Mouse (Mus musculus) forebrain, embryonic 11.5 days (tissue): ENCODE results near the gene BC030867. TPM values are rescaled to one million over a fixed set of nuclear protein-coding genes. Genes with fewer than 3 reads are reported as not detected.

ENCODE experiments used
- ATAC-seq: fragments of 200-750 bp; cut with Nextera tagmentation; replicated peaks from 2 replicates; pipeline ENCODE4 v1.8.0; 2017; ENCODE audit warnings: moderate TSS enrichment; ENCODE audit not compliant: low FRiP score
- DNase-seq: peaks from one replicate; pipeline ENCODE4 v3.0.0-alpha.2; 2017; ENCODE audit warnings: low spot score
- H3K27ac ChIP-seq: fragments of 300-500 bp; sonication (generic); 2 replicates; pipeline ENCODE4 v1.5.1; 2014; ENCODE audit warnings: low read depth, low read length
- H3K27me3 ChIP-seq: fragments of 300-500 bp; sonication (generic); 2 replicates; pipeline ENCODE4 v1.6.1; 2014; ENCODE audit warnings: mild to moderate bottlenecking, low read length, mixed read lengths; ENCODE audit not compliant: control insufficient read depth, insufficient read depth
- H3K36me3 ChIP-seq: fragments of 300-500 bp; sonication (generic); 2 replicates; pipeline ENCODE4 v1.6.1; 2014; ENCODE audit warnings: mild to moderate bottlenecking, low read length, moderate library complexity, mixed read lengths; ENCODE audit not compliant: control insufficient read depth, insufficient read depth
- H3K4me1 ChIP-seq: fragments of 300-500 bp; sonication (generic); replicated peaks from 2 replicates; pipeline ENCODE4 v1.6.1; 2014; ENCODE audit warnings: low read length, mixed read lengths; ENCODE audit not compliant: control insufficient read depth, insufficient read depth
- H3K4me2 ChIP-seq: fragments of 300-500 bp; sonication (generic); 2 replicates; pipeline ENCODE4 v1.6.1; 2014; ENCODE audit warnings: low read depth, mild to moderate bottlenecking, low read length, moderate library complexity, mixed read lengths; ENCODE audit not compliant: severe bottlenecking
- H3K4me3 ChIP-seq: fragments of 300-500 bp; sonication (generic); 2 replicates; pipeline ENCODE4 v1.5.1; 2014; ENCODE audit warnings: low read depth, low read length
- H3K9ac ChIP-seq: fragments of 300-500 bp; sonication (generic); 2 replicates; pipeline ENCODE4 v1.6.1; 2014; ENCODE audit warnings: low read length
- H3K9me3 ChIP-seq: fragments of 300-500 bp; sonication (generic); 2 replicates; pipeline ENCODE4 v1.6.1; 2016; ENCODE audit warnings: low read length, mixed read lengths; ENCODE audit not compliant: control insufficient read depth
- WGBS: fragments of 180-500 bp; shearing (Covaris S2); extraction: QIAGEN DNeasy Blood & Tissue Kit; methylation state at CpG from one replicate; pipeline ENCODE4 v1.1.7; 2014; 5-methylcytosine and 5-hydroxymethylcytosine counted together
- polyA plus RNA-seq: library from polyadenylated mRNA; unstranded; fragments of >200 nt; fragmentation: Nextera tagmentation; extraction: Ambion mirVana; gene quantifications from 2 replicates; pipeline ENCODE4 v1.2.1, GENCODE M21; 2014

The BC030867 gene
- polyA plus RNA-seq, 1 experiment from 2014 or later = 23.5 TPM

DNA sequence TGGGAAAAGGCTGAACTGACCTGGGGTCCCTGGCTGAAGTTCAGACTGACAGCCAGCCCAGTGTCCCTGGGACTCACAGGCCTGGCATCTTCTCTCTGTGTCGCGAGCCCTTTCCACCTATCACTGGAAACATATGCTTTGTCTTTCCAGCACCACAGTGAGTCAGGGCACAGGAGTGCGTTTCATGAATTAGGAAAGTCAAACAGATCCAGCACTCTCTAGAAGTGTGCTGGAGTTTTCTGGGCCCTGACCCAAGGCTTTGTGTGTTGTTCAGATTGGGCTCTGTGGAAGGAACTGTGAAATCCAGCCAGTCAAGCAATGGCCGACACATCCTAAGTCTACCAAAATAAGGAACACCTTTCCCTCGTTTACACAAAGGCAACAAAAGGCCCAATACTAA, 23.5 kb upstream of the BC030867 start:
- ATAC-seq (no peak), DNase-seq (no peak)
- Histone ChIP-seq H3K27me3 (no peaks in the 10 kb centered on the region; the same call in none of the 2 replicates), H3K4me1 (peaks cover 40% of the 10 kb centered on the region), H3K4me2 (no peak overlapping the region; the same call in 1 of the 2 replicates), H3K4me3 (no peak overlapping the region), H3K9ac (no peak overlapping the region), H3K36me3 (no peaks in the 10 kb centered on the region), H3K9me3 (no peaks in the 10 kb centered on the region), H3K27ac (no peak overlapping the region)
- WGBS = 74% methylated on average over 5 of the region's 5 CpGs

DNA sequence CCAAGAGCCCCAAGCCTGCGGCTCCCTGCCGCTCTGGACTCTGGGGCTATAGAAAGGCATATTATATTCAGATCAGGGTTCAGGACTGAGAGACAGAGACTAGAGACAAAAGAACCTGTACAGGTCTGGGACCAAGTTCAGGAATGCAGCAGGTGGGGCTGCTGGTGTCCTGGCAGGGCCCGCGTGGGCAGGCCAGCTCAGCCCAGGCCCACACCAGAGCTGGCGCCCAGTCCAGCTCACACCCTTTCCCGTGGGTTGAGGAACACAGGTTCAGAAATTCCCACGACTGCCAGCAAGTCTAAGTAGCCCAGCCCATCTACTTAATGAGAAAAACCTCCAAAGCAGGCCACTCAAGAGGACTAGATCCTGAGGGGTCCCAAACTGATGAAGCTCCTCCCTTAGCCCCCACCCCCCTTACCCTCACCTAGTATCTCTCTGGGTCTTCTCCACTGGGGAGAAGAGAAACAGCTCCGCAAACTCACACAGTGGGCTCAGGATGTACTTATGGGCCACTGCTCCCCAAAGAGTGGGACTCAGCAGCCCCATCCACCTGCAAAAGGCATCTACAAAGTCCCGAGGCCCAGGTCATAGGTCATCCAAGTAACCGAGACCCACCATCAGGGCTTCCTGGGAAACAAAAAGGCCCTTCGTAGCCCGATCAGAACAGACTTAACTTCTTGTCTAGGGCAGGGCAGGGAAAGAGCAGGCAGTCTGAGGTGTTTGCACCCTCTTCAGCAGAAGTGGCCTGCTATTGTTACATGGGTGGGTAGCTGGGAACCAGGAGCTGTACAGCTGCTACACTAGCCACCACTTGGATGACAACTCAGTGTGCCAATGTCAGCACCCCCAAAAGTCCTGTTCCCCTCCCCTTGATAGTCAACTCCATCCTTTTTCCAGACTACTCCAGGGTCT, 22.4 kb upstream of the BC030867 start:
- Histone ChIP-seq H3K36me3 (no peaks in the 10 kb centered on the region), H3K27ac (no peak overlapping the region), H3K27me3 (no peaks in the 10 kb centered on the region; the same call in none of the 2 replicates), H3K4me2 (no peak overlapping the region; the same call in 1 of the 2 replicates), H3K4me1 (peaks cover 40% of the 10 kb centered on the region), H3K9ac (no peak overlapping the region; the same call in 1 of the 2 replicates), H3K4me3 (0 out of 2 replicates have a peak overlapping the region, but pooled peaks have one; percentile 93), H3K9me3 (no peaks in the 10 kb centered on the region)
- 63% methylated on average over 12 of the region's 12 CpGs for WGBS
- no peak for DNase-seq
- no peak for ATAC-seq

DNA sequence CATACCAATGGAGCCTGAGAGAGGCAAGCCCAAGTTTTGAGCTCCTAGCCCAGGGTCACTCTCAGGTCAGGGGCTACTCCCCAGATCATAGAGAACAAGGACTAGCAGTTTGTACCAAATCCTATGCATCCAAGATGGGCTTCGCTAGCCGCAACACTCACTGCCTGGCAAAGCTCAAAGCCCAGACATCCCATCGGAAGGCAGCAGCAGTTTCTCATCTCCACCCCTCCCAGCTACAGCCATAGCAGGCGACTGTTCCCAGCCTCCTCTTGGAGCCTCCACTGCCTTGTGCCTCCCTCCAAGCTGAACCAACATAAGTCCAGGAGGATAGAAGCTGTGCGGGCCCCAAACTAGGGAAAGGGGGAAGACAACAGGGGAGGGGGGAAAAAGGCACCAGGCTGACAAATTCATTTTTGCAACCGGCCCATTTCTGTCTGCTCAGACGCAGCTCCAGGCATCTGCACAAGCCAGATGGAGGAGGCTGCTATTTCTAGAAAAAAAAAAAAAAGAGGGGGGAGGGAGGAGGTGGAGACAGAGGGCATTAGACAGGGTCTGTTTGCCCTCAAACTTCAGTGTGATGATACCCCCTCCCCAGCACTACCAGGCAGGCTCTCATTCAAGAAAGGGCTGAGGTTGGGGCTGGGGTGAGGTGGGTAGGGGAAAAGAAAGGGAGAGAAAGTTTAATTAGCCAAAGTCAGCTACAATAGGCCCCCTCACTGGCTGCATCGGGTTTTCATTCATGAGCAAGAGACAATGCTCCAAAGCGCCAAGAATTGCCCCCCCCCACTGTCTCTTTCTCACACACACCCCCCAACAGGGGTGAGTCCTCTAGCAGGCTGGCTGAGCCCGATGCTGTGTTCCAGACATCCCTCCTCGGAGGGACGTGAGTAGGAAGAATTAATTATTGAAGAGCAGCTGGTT, 21.2 kb upstream of the BC030867 start:
- Histone ChIP-seq H3K36me3 (no peaks in the 10 kb centered on the region), H3K27me3 (no peaks in the 10 kb centered on the region; the same call in none of the 2 replicates), H3K4me2 (peak overlapping the region; percentile 84), H3K4me3 (peak overlapping the region; percentile 93), H3K9ac (peak overlapping the region; percentile 80), H3K9me3 (no peaks in the 10 kb centered on the region), H3K4me1 (peaks cover 40% of the 10 kb centered on the region), H3K27ac (peak overlapping the region; percentile 72)
- DNase-seq (peak; percentile 71), ATAC-seq (peak; percentile 75)
- WGBS = 11% methylated on average over 12 of the region's 12 CpGs

DNA sequence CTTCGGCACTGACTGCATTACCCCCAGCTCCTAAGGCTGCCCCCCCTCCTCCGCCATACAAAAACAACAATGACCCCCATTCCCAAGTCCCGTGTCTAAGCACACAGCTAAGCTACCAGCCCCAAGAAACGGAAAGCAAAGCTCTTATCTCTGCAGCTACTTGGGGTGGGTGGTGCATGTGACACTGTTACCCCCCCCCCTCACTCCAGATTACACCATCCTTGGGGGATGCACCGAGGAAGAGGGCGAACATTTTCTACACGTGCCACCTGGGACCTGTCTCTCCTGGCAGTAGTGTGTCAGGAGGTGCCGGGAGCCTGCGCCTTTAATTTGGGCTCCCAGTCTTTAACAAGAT, 20.5 kb upstream of the BC030867 start:
- H3K27me3 ChIP-seq = no peaks in the 10 kb centered on the region; the same call in none of the 2 replicates
- DNase-seq (no peak), ATAC-seq (peak; percentile 16; the same call in 1 of the 2 replicates)
- peaks cover 40% of the 10 kb centered on the region for H3K4me1 ChIP-seq
- no peaks in the 10 kb centered on the region for H3K36me3 ChIP-seq
- H3K27ac ChIP-seq = peak overlapping the region; percentile 72
- 20% methylated on average over 9 of the region's 9 CpGs for WGBS
- peak overlapping the region; percentile 80 for H3K9ac ChIP-seq
- H3K9me3 ChIP-seq = no peaks in the 10 kb centered on the region
- H3K4me2 ChIP-seq = peak overlapping the region; percentile 84
- peak overlapping the region; percentile 93 for H3K4me3 ChIP-seq

DNA sequence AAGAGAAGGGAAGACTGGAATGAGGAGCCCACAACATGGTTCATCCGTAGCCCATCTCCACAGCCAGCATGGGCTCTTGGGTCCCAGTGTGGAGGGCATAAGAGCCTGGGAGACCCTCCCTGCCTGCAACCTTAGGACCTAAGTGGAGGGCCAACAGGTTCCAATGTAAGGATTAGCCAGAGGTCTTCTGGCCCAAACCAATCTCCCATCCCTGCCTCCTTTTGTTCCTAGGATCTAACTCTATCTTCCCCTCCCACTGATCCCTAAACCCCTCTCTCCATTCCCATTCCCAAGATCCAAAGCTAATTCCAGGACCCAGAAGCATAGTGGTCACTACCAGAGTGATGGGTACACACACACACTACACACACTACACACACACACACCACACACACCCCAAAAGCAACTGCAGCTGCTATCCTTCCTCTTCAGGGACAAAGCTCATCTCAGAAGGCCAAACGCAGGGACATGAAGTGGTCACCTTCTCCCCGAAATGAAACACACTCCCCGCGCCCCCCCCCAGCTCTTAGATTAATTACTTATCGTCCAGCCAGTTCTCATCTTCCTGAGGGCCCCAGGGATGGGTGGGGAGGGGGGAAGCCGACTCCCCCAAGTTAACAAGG, 19.9 kb upstream of the BC030867 start:
- Histone ChIP-seq H3K9me3 (no peaks in the 10 kb centered on the region), H3K36me3 (no peaks in the 10 kb centered on the region), H3K9ac (peak overlapping the region; percentile 80), H3K4me3 (peak overlapping the region; percentile 93), H3K4me1 (peaks cover 40% of the 10 kb centered on the region), H3K4me2 (peak overlapping the region; percentile 84), H3K27ac (peak overlapping the region; percentile 75), H3K27me3 (no peaks in the 10 kb centered on the region; the same call in 1 of the 2 replicates)
- ATAC-seq = no peak
- DNase-seq = no peak
- 14% methylated on average over 7 of the region's 7 CpGs for WGBS

DNA sequence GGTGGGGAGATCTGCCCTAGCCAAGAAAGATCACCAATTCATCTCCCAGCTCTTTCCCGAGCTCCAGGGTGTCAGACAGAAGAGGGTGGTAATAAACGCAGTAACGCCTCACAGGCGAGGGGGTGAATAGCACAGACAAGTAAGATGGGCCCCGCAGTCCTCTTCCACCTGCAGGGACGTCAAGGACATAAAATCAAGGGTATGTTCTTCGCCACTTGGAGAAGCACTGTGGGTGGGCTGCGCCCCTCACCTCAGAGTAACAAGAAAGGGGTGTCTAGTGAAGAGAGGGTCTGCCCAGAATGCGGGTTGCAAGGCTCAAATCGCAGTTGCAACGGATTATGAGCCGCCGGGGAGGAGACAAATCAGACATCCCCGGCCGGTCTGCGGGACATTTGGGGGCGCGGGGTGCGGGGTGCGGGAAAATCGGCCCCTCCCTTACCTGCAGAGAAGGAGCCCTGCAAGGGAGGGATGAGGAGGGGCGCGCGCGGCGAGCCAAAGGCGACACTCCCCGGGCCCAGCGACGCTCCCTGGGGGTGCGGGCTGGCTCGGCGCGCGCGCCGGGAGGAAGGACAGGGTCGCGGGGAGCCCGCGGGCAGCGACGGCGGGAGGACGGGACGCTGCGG, 19.2 kb upstream of the BC030867 start:
- peak overlapping the region; percentile 75 for H3K27ac ChIP-seq
- peak overlapping the region; percentile 80 for H3K9ac ChIP-seq

DNA sequence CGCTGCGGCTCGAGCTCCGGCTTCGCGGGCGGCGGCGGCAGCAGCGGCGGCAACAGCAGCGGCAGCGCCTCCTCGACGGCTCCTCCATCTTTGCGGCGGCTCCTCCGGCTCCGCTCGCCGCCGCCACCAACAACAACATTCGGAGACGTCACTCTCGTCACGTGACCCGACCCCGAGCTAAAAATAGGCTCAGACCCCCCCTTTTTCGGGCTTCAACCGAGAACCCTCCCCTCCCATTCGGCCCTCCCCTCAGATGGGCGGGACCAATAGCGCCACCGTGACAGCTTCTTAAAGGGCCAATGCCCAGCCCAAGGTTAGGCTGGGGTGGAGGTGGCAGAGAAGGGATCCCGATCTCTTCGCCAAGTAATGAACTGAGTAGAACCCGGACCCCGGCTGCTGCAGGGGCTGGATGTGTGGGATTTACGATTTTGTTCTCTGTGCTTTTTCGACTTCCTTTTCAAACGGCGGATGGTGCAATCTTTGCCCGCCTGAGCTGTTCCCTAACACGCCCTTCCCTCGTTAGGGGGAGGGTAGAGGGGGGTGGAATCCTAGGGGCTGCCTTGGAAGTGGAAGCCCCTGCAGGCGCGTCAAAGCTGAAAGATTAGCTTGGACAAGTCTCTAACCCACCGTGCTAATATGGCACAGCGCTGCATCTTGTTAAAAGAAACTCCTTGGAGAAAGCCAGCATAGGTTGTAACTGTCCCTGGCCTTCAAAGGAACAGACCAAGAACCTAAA, 18.5 kb upstream of the BC030867 start, which contains the start of gene Hdac5:
Gene Hdac5, minus strand, starts transcription at position 161 of the 736 bp plus-strand sequence.
- ATAC-seq (peak; percentile 82), DNase-seq (peak; percentile 97)
- H3K4me1 ChIP-seq = peaks cover 31% of the 10 kb centered on the region
- under 1% methylated on average over 49 of the region's 49 CpGs for WGBS
- H3K27me3 ChIP-seq = no peaks in the 10 kb centered on the region; the same call in 1 of the 2 replicates
- H3K4me3 ChIP-seq = peak within 1 kb of the TSS; percentile 93
- H3K9me3 ChIP-seq = no peaks in the 10 kb centered on the region
- peak within 1 kb of the TSS; percentile 75 for H3K27ac ChIP-seq
- H3K4me2 ChIP-seq = peak within 1 kb of the TSS; percentile 84
- H3K36me3 ChIP-seq = no peaks in the 10 kb centered on the region
- peak within 1 kb of the TSS; percentile 80 for H3K9ac ChIP-seq

More for the DNA sequence above, 19.2 kb upstream of the BC030867 start:
- Histone ChIP-seq H3K27me3 (no peaks in the 10 kb centered on the region; the same call in 1 of the 2 replicates), H3K4me2 (peak overlapping the region; percentile 84), H3K4me3 (peak overlapping the region; percentile 93), H3K36me3 (no peaks in the 10 kb centered on the region), H3K9me3 (no peaks in the 10 kb centered on the region), H3K4me1 (peaks cover 38% of the 10 kb centered on the region)
- DNase-seq (peak; percentile 70), ATAC-seq (no peak)
- WGBS = under 1% methylated on average over 42 of the region's 47 CpGs
